Mouse (Mus musculus): ENCODE measurements at regions not wholly inside any gene's neighbourhood (a gene's known extent, or its start where the extent isn't known, plus 50 kb on each side); places are given as distances from the start of the nearest gene placed in this dataset.
A peak's percentile ranks its signal among the peaks of the same experiment; 100 is the strongest.

- Histone ChIP-seq H3K27ac (ENCODE audit: insufficient read depth, low read length) (0 out of 2 replicates have a peak overlapping the region, but pooled peaks have one; percentile 25), H3K4me3 (ENCODE audit: insufficient read depth, low read length) (no peak overlapping the region), H3K4me1 (ENCODE audit: control insufficient read depth, insufficient read depth, low read length) (peaks cover 2% of the 10 kb centered on the region; the same call in 1 of the 2 replicates)
- TF ChIP-seq CTCF (IDR thresholded peaks at IDR 0.05; ENCODE audit: extremely low read depth, insufficient read depth, low read length) (no peak), POLR2A (IDR thresholded peaks at IDR 0.05; ENCODE audit: extremely low read depth, insufficient read depth, low read length) (no peak)
Observed at GRCm38 (mm10) chr14:76724826-76725225, 168.1 kb upstream of the Serp2 start.

GRCm38 (mm10) chr14:76724395-76724794 is 167.7 kb upstream of the Serp2 start:
- peaks cover 2% of the 10 kb centered on the region; the same call in 1 of the 2 replicates for H3K4me1 ChIP-seq (ENCODE audit: control insufficient read depth, insufficient read depth, low read length)
- no peak overlapping the region for H3K27ac ChIP-seq (ENCODE audit: insufficient read depth, low read length)
- H3K4me3 ChIP-seq (ENCODE audit: insufficient read depth, low read length), result no peak overlapping the region
- no peak for TF ChIP-seq CTCF (IDR thresholded peaks at IDR 0.05; ENCODE audit: extremely low read depth, insufficient read depth, low read length)
- no peak for TF ChIP-seq POLR2A (IDR thresholded peaks at IDR 0.05; ENCODE audit: extremely low read depth, insufficient read depth, low read length)

- H3K4me3 ChIP-seq (ENCODE audit: insufficient read depth, low read length), result no peak overlapping the region
- no peak for TF ChIP-seq POLR2A (IDR thresholded peaks at IDR 0.05; ENCODE audit: extremely low read depth, insufficient read depth, low read length)
- no peak for TF ChIP-seq CTCF (IDR thresholded peaks at IDR 0.05; ENCODE audit: extremely low read depth, insufficient read depth, low read length)
Observed at GRCm38 (mm10) chr14:76723551-76723950, 166.9 kb upstream of the Serp2 start.

GRCm38 (mm10) chr14:76722297-76722696 is 165.6 kb upstream of the Serp2 start:
- no peak overlapping the region for H3K27ac ChIP-seq (ENCODE audit: insufficient read depth, low read length)
- TF ChIP-seq CTCF (IDR thresholded peaks at IDR 0.05; ENCODE audit: extremely low read depth, insufficient read depth, low read length), result no peak
- no peak for TF ChIP-seq POLR2A (IDR thresholded peaks at IDR 0.05; ENCODE audit: extremely low read depth, insufficient read depth, low read length)
- no peak overlapping the region for H3K4me3 ChIP-seq (ENCODE audit: insufficient read depth, low read length)
- H3K4me1 ChIP-seq (ENCODE audit: control insufficient read depth, insufficient read depth, low read length), result peaks cover 2% of the 10 kb centered on the region; the same call in 1 of the 2 replicates

More at GRCm38 (mm10) chr14:76723551-76723950, 166.9 kb upstream of the Serp2 start:
- H3K27ac ChIP-seq (ENCODE audit: insufficient read depth, low read length), result no peak overlapping the region
- H3K4me1 ChIP-seq (ENCODE audit: control insufficient read depth, insufficient read depth, low read length), result peaks cover 2% of the 10 kb centered on the region; the same call in 1 of the 2 replicates

GRCm38 (mm10) chr14:76721751-76722150 is 165.1 kb upstream of the Serp2 start:
- no peak for TF ChIP-seq CTCF (IDR thresholded peaks at IDR 0.05; ENCODE audit: extremely low read depth, insufficient read depth, low read length)
- TF ChIP-seq POLR2A (IDR thresholded peaks at IDR 0.05; ENCODE audit: extremely low read depth, insufficient read depth, low read length), result no peak

GRCm38 (mm10) chr14:76717081-76717480 is 160.4 kb upstream of the Serp2 start:
- TF ChIP-seq POLR2A (IDR thresholded peaks at IDR 0.05; ENCODE audit: extremely low read depth, insufficient read depth, low read length) (no peak), CTCF (IDR thresholded peaks at IDR 0.05; ENCODE audit: extremely low read depth, insufficient read depth, low read length) (no peak)
- H3K4me3 ChIP-seq (ENCODE audit: insufficient read depth, low read length), result no peak overlapping the region
- H3K4me1 ChIP-seq (ENCODE audit: control insufficient read depth, insufficient read depth, low read length), result no peaks in the 10 kb centered on the region
- H3K27ac ChIP-seq (ENCODE audit: insufficient read depth, low read length), result no peak overlapping the region

More at GRCm38 (mm10) chr14:76721751-76722150, 165.1 kb upstream of the Serp2 start:
- peaks cover 2% of the 10 kb centered on the region; the same call in 1 of the 2 replicates for H3K4me1 ChIP-seq (ENCODE audit: control insufficient read depth, insufficient read depth, low read length)
- H3K4me3 ChIP-seq (ENCODE audit: insufficient read depth, low read length), result no peak overlapping the region
- no peak overlapping the region for H3K27ac ChIP-seq (ENCODE audit: insufficient read depth, low read length)

GRCm38 (mm10) chr14:76714727-76715126 is 158.0 kb upstream of the Serp2 start:
- H3K4me1 ChIP-seq (ENCODE audit: control insufficient read depth, insufficient read depth, low read length), result no peaks in the 10 kb centered on the region
- no peak overlapping the region for H3K4me3 ChIP-seq (ENCODE audit: insufficient read depth, low read length)
- TF ChIP-seq POLR2A (IDR thresholded peaks at IDR 0.05; ENCODE audit: extremely low read depth, insufficient read depth, low read length), result no peak
- no peak for TF ChIP-seq CTCF (IDR thresholded peaks at IDR 0.05; ENCODE audit: extremely low read depth, insufficient read depth, low read length)
- no peak overlapping the region for H3K27ac ChIP-seq (ENCODE audit: insufficient read depth, low read length)

- TF ChIP-seq POLR2A (IDR thresholded peaks at IDR 0.05; ENCODE audit: extremely low read depth, insufficient read depth, low read length), result no peak
- TF ChIP-seq CTCF (IDR thresholded peaks at IDR 0.05; ENCODE audit: extremely low read depth, insufficient read depth, low read length), result no peak
- 0 out of 2 replicates have a peak, but pooled peaks cover 1% of the 10 kb centered on the region for H3K4me1 ChIP-seq (ENCODE audit: control insufficient read depth, insufficient read depth, low read length)
- H3K4me3 ChIP-seq (ENCODE audit: insufficient read depth, low read length), result no peak overlapping the region
- H3K27ac ChIP-seq (ENCODE audit: insufficient read depth, low read length), result no peak overlapping the region
Observed at GRCm38 (mm10) chr14:76713946-76714345, 157.3 kb upstream of the Serp2 start.

GRCm38 (mm10) chr14:76708728-76709127 is 152.0 kb upstream of the Serp2 start:
- Histone ChIP-seq H3K4me1 (ENCODE audit: control insufficient read depth, insufficient read depth, low read length) (peaks cover 5% of the 10 kb centered on the region; the same call in 1 of the 2 replicates), H3K4me3 (ENCODE audit: insufficient read depth, low read length) (no peak overlapping the region), H3K27ac (ENCODE audit: insufficient read depth, low read length) (peak overlapping the region; percentile 6; the same call in 1 of the 2 replicates)
- TF ChIP-seq POLR2A (IDR thresholded peaks at IDR 0.05; ENCODE audit: extremely low read depth, insufficient read depth, low read length), result no peak
- no peak for TF ChIP-seq CTCF (IDR thresholded peaks at IDR 0.05; ENCODE audit: extremely low read depth, insufficient read depth, low read length)

- Histone ChIP-seq H3K4me1 (ENCODE audit: control insufficient read depth, insufficient read depth, low read length) (peaks cover 2% of the 10 kb centered on the region; the same call in 1 of the 2 replicates), H3K27ac (ENCODE audit: insufficient read depth, low read length) (no peak overlapping the region), H3K4me3 (ENCODE audit: insufficient read depth, low read length) (no peak overlapping the region)
- no peak for TF ChIP-seq CTCF (IDR thresholded peaks at IDR 0.05; ENCODE audit: extremely low read depth, insufficient read depth, low read length)
- TF ChIP-seq POLR2A (IDR thresholded peaks at IDR 0.05; ENCODE audit: extremely low read depth, insufficient read depth, low read length), result no peak
Observed at GRCm38 (mm10) chr14:76703373-76703764, 146.7 kb upstream of the Serp2 start.
